ENCODE assay signal across 8 mouse cellular contexts in the genomic region with DNA sequence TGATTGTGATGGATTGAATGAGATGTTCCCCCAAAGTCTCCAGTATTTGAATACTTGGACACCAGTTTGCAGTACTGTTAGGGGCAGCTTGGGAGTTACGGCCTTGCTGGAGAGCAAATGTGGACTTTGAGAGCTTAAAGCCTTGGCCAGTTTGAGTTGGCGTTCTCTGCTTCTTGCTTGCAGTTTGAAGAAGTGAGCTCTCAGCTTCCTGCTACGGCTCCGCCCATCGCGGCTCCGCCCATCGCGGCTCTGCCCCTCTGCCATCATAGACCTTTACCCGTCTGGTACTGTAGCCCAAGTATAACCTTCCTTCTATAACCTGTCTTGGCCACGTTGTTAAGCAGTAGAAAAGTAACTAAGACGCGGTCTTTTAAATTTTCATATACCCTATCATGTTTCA.
DNase-seq lines count a peak whose midpoint lies in the region; ATAC-seq and TF ChIP-seq lines count a peak whose summit lies in the region.

No protein-coding gene starts in this region.

- no peaks in the 10 kb centered on the region for H3K9me3 ChIP-seq in midbrain, embryonic 10.5 days (replicated peaks)
- no peaks in the 10 kb centered on the region for H3K9me3 ChIP-seq in midbrain, postnatal 0 days (ENCODE audit: low read length)
- no peaks in the 10 kb centered on the region for H3K9me3 ChIP-seq in forebrain, embryonic 16.5 days (ENCODE audit: control insufficient read depth, low read length)

- peaks cover 18% of the 10 kb centered on the region for H3K27me3 ChIP-seq in midbrain, embryonic 10.5 days (ENCODE audit: low read depth, poor library complexity, severe bottlenecking)
- H3K27me3 ChIP-seq in midbrain, postnatal 0 days (ENCODE audit: insufficient read depth, low read length): no peaks in the 10 kb centered on the region; the same call in 1 of the 2 replicates
- H3K27me3 ChIP-seq in forebrain, embryonic 16.5 days (replicated peaks; ENCODE audit: control insufficient read depth, insufficient read depth, low read length): 0 out of 2 replicates have a peak, but pooled peaks cover 2% of the 10 kb centered on the region

- 17% methylated on average over 13 of the region's 13 CpGs for WGBS in midbrain, embryonic 10.5 days
- WGBS in midbrain, postnatal 0 days: 29% methylated on average over 13 of the region's 13 CpGs
- 22% methylated on average over 13 of the region's 13 CpGs for WGBS in forebrain, embryonic 16.5 days

- no peak overlapping the region for H3K4me2 ChIP-seq in midbrain, postnatal 0 days (ENCODE audit: low read depth, low read length, poor library complexity, severe bottlenecking)
- peak overlapping the region; percentile 57 for H3K4me2 ChIP-seq in forebrain, embryonic 16.5 days (ENCODE audit: low read length)

- no peak overlapping the region for H3K9ac ChIP-seq in midbrain, postnatal 0 days (replicated peaks; ENCODE audit: low read length, poor library complexity, severe bottlenecking)
- no peak overlapping the region for H3K9ac ChIP-seq in forebrain, embryonic 16.5 days (replicated peaks; ENCODE audit: low read depth, low read length)

- peaks cover 22% of the 10 kb centered on the region for H3K4me1 ChIP-seq in midbrain, embryonic 10.5 days
- no peaks in the 10 kb centered on the region for H3K4me1 ChIP-seq in midbrain, postnatal 0 days (ENCODE audit: insufficient read depth, low read length)
- H3K4me1 ChIP-seq in forebrain, embryonic 16.5 days (replicated peaks; ENCODE audit: control insufficient read depth, insufficient read depth, low read length): peaks cover 13% of the 10 kb centered on the region

- no peak overlapping the region for H3K27ac ChIP-seq in midbrain, embryonic 10.5 days (replicated peaks)
- H3K27ac ChIP-seq in midbrain, postnatal 0 days (ENCODE audit: low read depth, low read length): no peak overlapping the region
- no peak overlapping the region for H3K27ac ChIP-seq in forebrain, embryonic 16.5 days (ENCODE audit: low read length)

- no peak for ATAC-seq in midbrain, postnatal 0 days (ENCODE audit: low FRiP score)
- no peak for ATAC-seq in forebrain, embryonic 16.5 days

- peak overlapping the region; percentile 50 for H3K4me3 ChIP-seq in midbrain, embryonic 10.5 days
- no peak overlapping the region for H3K4me3 ChIP-seq in midbrain, postnatal 0 days (ENCODE audit: low read depth, low read length)
- H3K4me3 ChIP-seq in forebrain, embryonic 16.5 days (replicated peaks; ENCODE audit: low read length): no peak overlapping the region

- no peak for TF ChIP-seq CTCF in midbrain, postnatal 0 days (IDR thresholded peaks at IDR 0.05)

- DNase-seq in midbrain, embryonic 10.5 days (ENCODE audit: low spot score): no peak
- no peak for DNase-seq in midbrain, postnatal 0 days (ENCODE audit: low spot score)
- peak; percentile 67 for DNase-seq in kidney, postnatal 14 days
- peak; percentile 28 to 43 for DNase-seq in lung, postnatal 4 days
- DNase-seq in thymus, postnatal 0 days (ENCODE audit: low spot score): peak; percentile 65
- DNase-seq in urinary bladder, postnatal 36 days (ENCODE audit: low spot score in 2 of 2): no peak
- DNase-seq in ovary, postnatal 14 days (ENCODE audit: low spot score): no peak

- H3K36me3 ChIP-seq in midbrain, embryonic 10.5 days: no peaks in the 10 kb centered on the region
- H3K36me3 ChIP-seq in midbrain, postnatal 0 days (ENCODE audit: insufficient read depth, low read length): no peaks in the 10 kb centered on the region
- no peaks in the 10 kb centered on the region for H3K36me3 ChIP-seq in forebrain, embryonic 16.5 days (ENCODE audit: control insufficient read depth, insufficient read depth)

Comparison
In these comparisons a context has a peak if more than half of its experiments do, and no peak if none do; other contexts are left out.
1. DNase-seq: peak in kidney, postnatal 14 days (single experiment), lung, postnatal 4 days (2 of 2) and thymus, postnatal 0 days (single experiment); none in midbrain, embryonic 10.5 days (single experiment), midbrain, postnatal 0 days (single experiment), urinary bladder, postnatal 36 days (0 of 2) and ovary, postnatal 14 days (single experiment).